Mouse (Mus musculus) intestine, embryonic 16.5 days (tissue): ENCODE measurements around the gene Tmem119. TPM values are rescaled to one million over a fixed set of nuclear protein-coding genes. Genes with fewer than 3 reads are reported as not detected.

Source experiments
- ATAC-seq: fragments of 200-750 bp; cut with Nextera tagmentation; 2 replicates; pipeline ENCODE4 v1.8.0; 2017; ENCODE audit warnings: moderate TSS enrichment, moderate library complexity
- H3K27ac ChIP-seq: fragments of 300-500 bp; sonication (generic); 2 replicates; pipeline ENCODE4 v1.5.1; 2014; ENCODE audit warnings: mild to moderate bottlenecking, low read length
- H3K27me3 ChIP-seq: fragments of 300-500 bp; sonication (generic); replicated peaks from 2 replicates; pipeline ENCODE4 v1.6.1; 2014; ENCODE audit warnings: low read length, control low read depth, mixed read lengths; ENCODE audit not compliant: control insufficient read depth, insufficient read depth
- H3K36me3 ChIP-seq: fragments of 300-500 bp; sonication (generic); 2 replicates; pipeline ENCODE4 v1.6.1; 2014; ENCODE audit warnings: low read length, control low read depth; ENCODE audit not compliant: control insufficient read depth, insufficient read depth
- H3K4me1 ChIP-seq: fragments of 300-500 bp; sonication (generic); 2 replicates; pipeline ENCODE4 v1.6.1; 2014; ENCODE audit warnings: low read length, control low read depth, mixed read lengths; ENCODE audit not compliant: control insufficient read depth, insufficient read depth
- H3K4me2 ChIP-seq: fragments of 300-500 bp; sonication (generic); 2 replicates; pipeline ENCODE4 v1.6.1; 2014; ENCODE audit warnings: low read depth, low read length, control low read depth
- H3K4me3 ChIP-seq: fragments of 300-500 bp; sonication (generic); 2 replicates; pipeline ENCODE4 v1.5.1; 2014; ENCODE audit warnings: mild to moderate bottlenecking, low read length
- H3K9ac ChIP-seq: fragments of 300-500 bp; sonication (generic); 2 replicates; pipeline ENCODE4 v1.6.1; 2014; ENCODE audit warnings: low read depth, low read length
- H3K9me3 ChIP-seq: fragments of 300-500 bp; sonication (generic); 2 replicates; pipeline ENCODE4 v1.6.1; 2016; ENCODE audit warnings: low read length, control low read depth; ENCODE audit not compliant: control insufficient read depth
- WGBS: fragments of 180-500 bp; shearing (Covaris S2); extraction: QIAGEN DNeasy Blood & Tissue Kit; methylation state at CpG from one replicate; pipeline ENCODE4 v1.1.7; 2014; 5-methylcytosine and 5-hydroxymethylcytosine counted together
- polyA plus RNA-seq: library from polyadenylated mRNA; unstranded; fragments of >200 nt; fragmentation: Nextera tagmentation; extraction: Ambion mirVana; gene quantifications from 2 replicates; pipeline ENCODE4 v1.2.1, GENCODE M21; 2015

Tmem119 gene
- polyA plus RNA-seq, 1 experiment from 2014 or later: 63.7 TPM

GRCm38 (mm10) chr5:113798525-113798924 lies 1.8 kb downstream of the Tmem119 start:
- Histone ChIP-seq H3K27ac (no peak overlapping the region), H3K4me3 (peak overlapping the region; percentile 52; the same call in 1 of the 2 replicates), H3K4me1 (peaks cover 26% of the 10 kb centered on the region), H3K27me3 (no peaks in the 10 kb centered on the region), H3K36me3 (no peaks in the 10 kb centered on the region), H3K9ac (peak overlapping the region; percentile 65), H3K4me2 (peak overlapping the region; percentile 55), H3K9me3 (no peaks in the 10 kb centered on the region)
- ATAC-seq: no peak
- whole genome bisulfite sequencing: 67% methylated on average over 9 of the region's 9 CpGs

GRCm38 (mm10) chr5:113797149-113797882 lies 3.0 kb downstream of the Tmem119 start:
- no peaks in the 10 kb centered on the region for H3K27me3 ChIP-seq
- peak overlapping the region; percentile 61 for H3K27ac ChIP-seq
- peak overlapping the region; percentile 55 for H3K4me2 ChIP-seq
- H3K36me3 ChIP-seq: no peaks in the 10 kb centered on the region
- peak overlapping the region; percentile 61 for H3K9ac ChIP-seq
- no peaks in the 10 kb centered on the region for H3K9me3 ChIP-seq
- H3K4me3 ChIP-seq: peak overlapping the region; percentile 52
- WGBS: 20% methylated on average over 19 of the region's 19 CpGs
- H3K4me1 ChIP-seq: peaks cover 26% of the 10 kb centered on the region
- no peak for ATAC-seq

DNA sequence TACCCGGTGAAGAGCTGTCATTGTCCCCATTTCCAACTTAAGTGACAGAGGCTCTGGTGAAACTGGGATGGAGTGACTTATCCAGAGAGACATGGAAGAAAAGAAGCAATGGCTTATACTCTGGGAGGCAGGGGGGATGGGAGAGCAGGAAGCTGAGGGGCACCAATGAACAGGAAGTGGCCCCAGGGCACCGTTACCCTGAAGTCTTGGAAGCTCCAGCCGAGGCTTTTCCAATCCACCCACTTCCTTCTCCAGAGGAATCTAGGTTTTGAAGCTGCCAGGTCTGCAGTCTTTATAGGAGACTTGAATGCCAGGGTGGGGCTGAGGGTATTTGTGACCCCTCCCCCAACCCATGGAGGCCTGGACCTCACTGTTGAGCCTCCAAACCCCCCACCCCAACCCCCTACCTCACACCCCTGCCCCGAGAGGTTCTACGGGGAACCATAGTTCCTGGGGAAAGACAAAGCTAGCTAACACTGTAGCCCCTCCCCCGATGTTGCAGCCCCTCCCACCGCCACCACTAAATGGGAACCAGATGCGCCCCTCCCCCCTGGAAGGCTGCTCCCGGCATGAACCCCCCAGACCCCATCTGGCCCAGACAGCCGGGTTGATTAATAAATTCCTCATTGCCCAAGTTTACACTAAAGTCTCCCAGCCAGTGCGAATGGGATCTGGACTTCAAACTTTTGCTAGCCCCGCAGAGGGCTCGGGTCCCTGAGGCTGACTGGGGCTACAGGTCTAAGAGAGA lies 3.7 kb downstream of the Tmem119 start:
- no peaks in the 10 kb centered on the region for H3K9me3 ChIP-seq
- no peaks in the 10 kb centered on the region for H3K27me3 ChIP-seq
- WGBS: 8% methylated on average over 13 of the region's 13 CpGs
- ATAC-seq: peak; percentile 12; the same call in 1 of the 2 replicates
- peak overlapping the region; percentile 61 for H3K27ac ChIP-seq
- H3K4me2 ChIP-seq: peak overlapping the region; percentile 55
- H3K4me1 ChIP-seq: peaks cover 28% of the 10 kb centered on the region
- no peaks in the 10 kb centered on the region for H3K36me3 ChIP-seq
- H3K4me3 ChIP-seq: peak overlapping the region; percentile 52
- H3K9ac ChIP-seq: peak overlapping the region; percentile 61

GRCm38 (mm10) chr5:113791197-113792095 lies 8.9 kb downstream of the Tmem119 start:
- H3K27ac ChIP-seq: no peak overlapping the region
- no peaks in the 10 kb centered on the region for H3K9me3 ChIP-seq
- no peak overlapping the region for H3K4me3 ChIP-seq
- peak; percentile 66 for ATAC-seq
- peaks cover 25% of the 10 kb centered on the region for H3K4me1 ChIP-seq
- H3K36me3 ChIP-seq: no peaks in the 10 kb centered on the region
- H3K4me2 ChIP-seq: no peak overlapping the region
- no peak overlapping the region for H3K9ac ChIP-seq
- WGBS: 69% methylated on average over 16 of the region's 16 CpGs
- no peaks in the 10 kb centered on the region for H3K27me3 ChIP-seq

DNA sequence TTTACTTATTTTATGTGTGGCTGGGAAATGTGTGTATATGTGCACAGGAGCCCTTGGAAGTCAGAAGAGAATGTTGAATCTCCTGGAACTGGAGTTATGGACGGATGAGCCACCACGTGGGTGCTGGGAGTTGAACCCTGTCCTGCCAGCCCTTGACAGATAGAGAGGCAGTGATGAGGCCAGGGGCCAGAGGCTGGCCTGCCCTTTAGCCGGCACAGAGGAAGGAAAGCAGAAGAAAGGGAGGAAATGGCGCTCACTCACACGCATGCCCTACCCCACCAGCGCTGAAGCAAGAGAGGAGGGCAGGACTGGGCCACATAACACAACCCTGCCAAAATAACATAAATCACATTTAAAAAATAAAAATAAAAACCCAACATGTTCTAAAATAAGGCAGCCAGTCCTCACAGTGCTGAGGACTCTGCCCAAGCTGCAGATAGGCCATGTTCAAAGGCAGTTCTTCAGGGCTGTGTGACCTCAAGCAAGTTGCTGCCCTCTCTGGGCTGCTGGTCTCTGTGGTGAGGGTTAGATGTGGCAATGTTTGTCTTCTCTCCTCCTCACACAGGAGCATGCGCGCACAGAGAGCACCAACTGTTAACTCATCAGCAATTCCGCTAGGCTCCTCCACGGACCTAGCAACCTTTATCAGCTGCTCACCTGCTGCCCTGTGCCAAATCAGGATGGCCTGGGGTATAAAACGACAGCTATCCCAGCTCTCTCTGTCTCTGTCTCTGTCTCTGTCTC lies 9.7 kb downstream of the Tmem119 start:
- peak; percentile 37; the same call in 1 of the 2 replicates for ATAC-seq
- Histone ChIP-seq H3K27ac (no peak overlapping the region), H3K4me1 (peaks cover 22% of the 10 kb centered on the region), H3K9ac (no peak overlapping the region), H3K4me3 (no peak overlapping the region), H3K27me3 (no peaks in the 10 kb centered on the region), H3K36me3 (no peaks in the 10 kb centered on the region), H3K4me2 (no peak overlapping the region), H3K9me3 (no peaks in the 10 kb centered on the region)
- WGBS: 58% methylated on average over 11 of the region's 11 CpGs

- Histone ChIP-seq H3K9ac (0 out of 2 replicates have a peak overlapping the region, but pooled peaks have one; percentile 21), H3K4me1 (peaks cover 22% of the 10 kb centered on the region), H3K27ac (peak overlapping the region; percentile 65), H3K4me3 (no peak overlapping the region), H3K9me3 (no peaks in the 10 kb centered on the region), H3K4me2 (no peak overlapping the region), H3K27me3 (no peaks in the 10 kb centered on the region), H3K36me3 (no peaks in the 10 kb centered on the region)
- ATAC-seq: peak; percentile 66
- 30% methylated on average over 7 of the region's 7 CpGs for WGBS
These were observed 11.1 kb downstream of the Tmem119 start for GRCm38 (mm10) chr5:113789075-113789788.

DNA sequence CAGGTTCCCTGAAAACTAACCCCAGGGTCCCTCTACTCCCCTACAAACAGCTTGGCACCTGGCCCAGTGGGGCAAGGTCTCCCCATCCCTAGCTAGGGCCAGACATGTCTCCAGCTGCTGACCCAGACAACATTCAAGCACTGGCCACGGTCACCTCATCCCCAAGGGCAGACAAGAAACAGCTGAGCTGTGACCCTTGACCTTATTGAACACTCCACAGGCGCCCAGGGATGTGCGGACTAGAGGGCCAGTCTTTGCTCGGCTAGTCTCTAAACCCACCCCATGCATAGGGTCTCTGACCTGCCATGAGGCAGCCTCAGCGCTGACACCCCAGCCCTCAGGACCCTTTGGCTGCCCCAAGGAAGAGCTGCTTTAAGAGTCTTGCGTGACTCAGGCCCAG lies 11.7 kb downstream of the Tmem119 start:
- Histone ChIP-seq H3K4me1 (peaks cover 22% of the 10 kb centered on the region), H3K27ac (peak overlapping the region; percentile 65), H3K4me3 (no peak overlapping the region), H3K27me3 (no peaks in the 10 kb centered on the region), H3K9ac (no peak overlapping the region), H3K4me2 (no peak overlapping the region), H3K9me3 (no peaks in the 10 kb centered on the region), H3K36me3 (no peaks in the 10 kb centered on the region)
- WGBS: 38% methylated on average over 6 of the region's 6 CpGs
- no peak; the same call in 1 of the 2 replicates for ATAC-seq

GRCm38 (mm10) chr5:113786985-113787384 lies 13.3 kb downstream of the Tmem119 start:
- ATAC-seq: no peak
- Histone ChIP-seq H3K9me3 (no peaks in the 10 kb centered on the region), H3K4me3 (no peak overlapping the region), H3K4me1 (peaks cover 28% of the 10 kb centered on the region), H3K4me2 (no peak overlapping the region), H3K27me3 (no peaks in the 10 kb centered on the region), H3K9ac (no peak overlapping the region), H3K36me3 (no peaks in the 10 kb centered on the region), H3K27ac (no peak overlapping the region)
- WGBS: 78% methylated on average over 5 of the region's 5 CpGs
